Mouse (Mus musculus) liver, embryonic 15.5 days (tissue): ENCODE results near the gene Pgm1. TPM values are rescaled to one million over a fixed set of nuclear protein-coding genes. Genes with fewer than 3 reads are reported as not detected.

ENCODE experiments used
- ATAC-seq: fragments of 200-750 bp; cut with Nextera tagmentation; 2 replicates; pipeline ENCODE4 v1.8.0; 2017; ENCODE audit warnings: moderate number of reproducible peaks, mild to moderate bottlenecking, moderate library complexity; ENCODE audit not compliant: insufficient read depth
- H3K27ac ChIP-seq: fragments of 300-500 bp; sonication (generic); replicated peaks from 2 replicates; pipeline ENCODE4 v1.5.1; 2015; ENCODE audit warnings: mild to moderate bottlenecking, inconsistent platforms
- H3K27me3 ChIP-seq: fragments of 300-500 bp; sonication (generic); 2 replicates; pipeline ENCODE4 v1.6.1; 2015; ENCODE audit warnings: mild to moderate bottlenecking, inconsistent platforms
- H3K36me3 ChIP-seq: fragments of 300-500 bp; sonication (generic); replicated peaks from 2 replicates; pipeline ENCODE4 v1.6.1; 2015; ENCODE audit warnings: moderate library complexity, mild to moderate bottlenecking, inconsistent platforms
- H3K4me1 ChIP-seq: fragments of 300-500 bp; sonication (generic); replicated peaks from 2 replicates; pipeline ENCODE4 v1.6.1; 2015; ENCODE audit warnings: inconsistent platforms
- H3K4me2 ChIP-seq: fragments of 300-500 bp; sonication (generic); 2 replicates; pipeline ENCODE4 v1.6.1; 2015; ENCODE audit warnings: moderate library complexity, mild to moderate bottlenecking, inconsistent platforms
- H3K4me3 ChIP-seq: fragments of 300-500 bp; sonication (generic); replicated peaks from 2 replicates; pipeline ENCODE4 v1.5.1; 2015; ENCODE audit warnings: mild to moderate bottlenecking, inconsistent platforms
- H3K9ac ChIP-seq: fragments of 300-500 bp; sonication (generic); 2 replicates; pipeline ENCODE4 v1.6.1; 2015; ENCODE audit warnings: moderate library complexity, mild to moderate bottlenecking, inconsistent platforms
- H3K9me3 ChIP-seq: fragments of 300-500 bp; sonication (generic); replicated peaks from 2 replicates; pipeline ENCODE4 v1.6.1; 2016; ENCODE audit warnings: inconsistent platforms
- WGBS: fragments of 180-500 bp; shearing (Covaris S2); methylation state at CpG from one replicate; pipeline ENCODE4 v1.1.7; 2015; ENCODE audit warnings: mixed read lengths; ENCODE audit not compliant: insufficient replicate concordance; 5-methylcytosine and 5-hydroxymethylcytosine counted together
- polyA plus RNA-seq: library from polyadenylated mRNA; unstranded; fragments of >200 nt; fragmentation: Nextera tagmentation; extraction: Ambion mirVana; gene quantifications from 2 replicates; pipeline ENCODE4 v1.2.1, GENCODE M21; 2015

Gene Pgm1
- polyA plus RNA-seq, 1 experiment from 2014 or later: 104 TPM

DNA sequence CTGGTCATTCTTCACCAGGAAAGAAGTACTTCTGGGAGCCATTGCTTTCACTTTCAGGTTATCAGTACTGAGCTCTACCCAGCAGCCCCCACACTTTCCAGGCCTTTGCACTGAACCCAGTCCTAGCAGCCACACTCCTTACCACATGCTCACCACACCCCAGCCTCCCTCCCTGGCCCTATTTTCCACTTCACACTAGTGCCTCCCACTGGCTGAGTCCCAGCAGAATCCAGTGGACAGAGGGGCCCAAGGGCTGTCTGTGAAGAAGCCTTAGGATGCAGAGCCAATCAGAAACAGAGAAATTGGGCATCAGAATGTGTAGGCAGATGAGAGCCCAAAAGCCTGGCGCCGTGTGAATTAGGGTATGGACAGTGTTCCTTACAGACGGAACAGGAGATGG lies 81.7 kb downstream of the Pgm1 start:
- H3K36me3 ChIP-seq: no peaks in the 10 kb centered on the region
- H3K4me3 ChIP-seq: no peak overlapping the region
- no peak overlapping the region for H3K27ac ChIP-seq
- H3K4me2 ChIP-seq: no peak overlapping the region
- WGBS: 80% methylated on average over 3 of the region's 3 CpGs
- H3K27me3 ChIP-seq: no peaks in the 10 kb centered on the region
- H3K9me3 ChIP-seq: no peaks in the 10 kb centered on the region
- H3K9ac ChIP-seq: no peak overlapping the region
- H3K4me1 ChIP-seq: no peaks in the 10 kb centered on the region
- ATAC-seq: no peak

DNA sequence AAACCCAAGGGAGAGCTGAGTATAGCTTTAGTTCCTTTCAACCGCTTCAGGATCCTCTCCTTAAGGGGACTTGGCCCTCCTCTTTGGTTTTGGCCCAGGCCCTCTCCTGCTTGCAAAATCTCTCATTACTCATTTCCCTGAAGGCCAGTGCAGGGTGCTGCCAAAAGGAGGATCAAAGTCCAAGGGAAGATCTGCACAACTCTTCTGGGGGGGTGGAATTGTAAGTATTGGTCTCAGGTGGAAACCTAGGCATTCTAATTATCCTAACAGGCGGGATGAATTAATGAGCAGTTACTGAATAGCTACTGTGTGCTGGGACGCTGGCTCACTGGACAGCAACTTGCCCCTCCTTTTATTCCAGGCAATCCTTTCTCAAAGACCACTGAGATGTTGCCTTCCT lies 82.3 kb downstream of the Pgm1 start:
- Histone ChIP-seq H3K27ac (no peak overlapping the region), H3K4me1 (no peaks in the 10 kb centered on the region), H3K4me3 (no peak overlapping the region), H3K27me3 (no peaks in the 10 kb centered on the region), H3K4me2 (no peak overlapping the region), H3K9me3 (no peaks in the 10 kb centered on the region), H3K9ac (no peak overlapping the region), H3K36me3 (no peaks in the 10 kb centered on the region)
- ATAC-seq: no peak
- WGBS: 53% methylated on average over 3 of the region's 3 CpGs

DNA sequence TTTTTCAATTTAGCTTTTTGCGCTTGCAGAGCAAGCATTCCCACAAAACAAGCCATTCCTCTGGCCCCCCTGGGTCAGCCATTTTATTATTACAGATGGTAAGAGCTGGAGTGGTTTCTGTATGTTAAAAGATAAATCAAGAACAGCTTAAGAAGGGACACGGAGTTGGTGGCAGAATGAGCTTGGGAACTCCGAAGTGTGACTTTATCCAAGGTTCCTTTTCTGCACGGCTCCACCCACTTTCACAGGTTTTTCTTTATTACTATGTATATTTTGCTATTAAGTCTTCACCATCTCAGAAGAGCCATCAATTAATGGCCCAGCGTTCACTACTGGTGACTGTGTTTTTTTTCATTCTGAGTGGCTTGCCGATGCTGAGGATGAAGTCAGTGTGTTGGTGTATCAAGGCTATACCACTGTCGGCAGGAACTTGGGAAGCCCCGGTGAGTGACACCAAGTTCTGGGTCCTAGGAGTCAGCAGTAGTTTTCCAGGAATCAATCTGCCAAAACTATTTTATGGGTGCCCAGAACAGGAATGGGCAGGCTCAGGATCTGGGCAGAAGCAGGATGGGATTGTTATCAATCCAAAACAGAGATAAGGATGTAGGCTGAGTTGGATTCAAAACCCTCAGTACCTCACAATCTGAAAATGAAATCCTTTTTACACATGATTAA lies 83.3 kb downstream of the Pgm1 start:
- Histone ChIP-seq H3K4me2 (no peak overlapping the region), H3K9me3 (no peaks in the 10 kb centered on the region), H3K27me3 (no peaks in the 10 kb centered on the region), H3K4me3 (no peak overlapping the region), H3K27ac (no peak overlapping the region), H3K36me3 (no peaks in the 10 kb centered on the region), H3K9ac (no peak overlapping the region), H3K4me1 (no peaks in the 10 kb centered on the region)
- no peak for ATAC-seq
- WGBS: 65% methylated on average over 8 of the region's 8 CpGs

DNA sequence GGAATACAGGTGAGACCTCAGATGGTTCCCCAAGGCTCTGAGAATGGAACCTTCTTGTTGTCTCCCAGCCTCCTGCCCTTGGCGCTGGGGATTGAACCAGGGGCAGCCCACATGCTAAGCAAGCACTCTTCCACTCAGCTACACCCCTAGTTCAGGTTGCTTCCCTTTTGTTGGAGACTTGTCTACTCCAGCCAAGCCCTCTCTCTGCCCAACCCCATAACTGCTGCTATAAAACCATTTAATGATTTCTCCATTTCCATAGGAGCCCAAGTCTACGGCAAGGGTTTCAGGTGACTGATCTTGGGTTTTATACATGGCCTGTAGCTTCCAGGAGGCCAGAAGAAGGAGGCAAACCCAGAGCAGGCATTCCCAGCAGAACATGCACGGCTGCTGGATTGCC lies 98.6 kb downstream of the Pgm1 start:
- H3K4me2 ChIP-seq: no peak overlapping the region
- no peaks in the 10 kb centered on the region for H3K27me3 ChIP-seq
- H3K27ac ChIP-seq: no peak overlapping the region
- no peak for ATAC-seq
- WGBS: 36% methylated on average over 3 of the region's 3 CpGs
- H3K4me3 ChIP-seq: no peak overlapping the region
- no peak overlapping the region for H3K9ac ChIP-seq
- H3K36me3 ChIP-seq: no peaks in the 10 kb centered on the region
- H3K4me1 ChIP-seq: no peaks in the 10 kb centered on the region
- no peaks in the 10 kb centered on the region for H3K9me3 ChIP-seq

DNA sequence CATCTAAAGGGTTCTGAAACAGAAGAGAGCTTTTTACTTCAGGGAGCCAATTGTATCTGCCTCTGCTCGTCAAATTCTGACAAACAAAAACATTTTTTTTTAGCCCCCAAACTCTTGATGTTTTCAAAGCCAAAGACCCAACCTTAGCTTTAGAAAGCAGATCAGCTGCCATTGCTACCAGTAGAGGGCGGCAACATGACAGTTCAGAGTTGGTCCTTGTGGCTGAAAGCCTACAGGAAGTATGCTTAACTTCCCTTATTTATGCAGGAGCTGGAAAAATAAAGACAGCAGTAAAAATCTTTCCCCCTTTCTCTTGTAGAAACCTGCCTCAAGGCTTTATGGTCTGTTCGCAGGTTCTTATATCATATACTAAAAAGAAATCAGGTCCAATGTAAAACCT lies 99.4 kb downstream of the Pgm1 start:
- H3K9me3 ChIP-seq: no peaks in the 10 kb centered on the region
- no peak overlapping the region for H3K4me3 ChIP-seq
- H3K27me3 ChIP-seq: no peaks in the 10 kb centered on the region
- no peak overlapping the region for H3K27ac ChIP-seq
- WGBS: 8% methylated on average over 3 of the region's 3 CpGs
- no peaks in the 10 kb centered on the region for H3K36me3 ChIP-seq
- H3K4me2 ChIP-seq: no peak overlapping the region
- no peaks in the 10 kb centered on the region for H3K4me1 ChIP-seq
- no peak overlapping the region for H3K9ac ChIP-seq
- ATAC-seq: no peak

DNA sequence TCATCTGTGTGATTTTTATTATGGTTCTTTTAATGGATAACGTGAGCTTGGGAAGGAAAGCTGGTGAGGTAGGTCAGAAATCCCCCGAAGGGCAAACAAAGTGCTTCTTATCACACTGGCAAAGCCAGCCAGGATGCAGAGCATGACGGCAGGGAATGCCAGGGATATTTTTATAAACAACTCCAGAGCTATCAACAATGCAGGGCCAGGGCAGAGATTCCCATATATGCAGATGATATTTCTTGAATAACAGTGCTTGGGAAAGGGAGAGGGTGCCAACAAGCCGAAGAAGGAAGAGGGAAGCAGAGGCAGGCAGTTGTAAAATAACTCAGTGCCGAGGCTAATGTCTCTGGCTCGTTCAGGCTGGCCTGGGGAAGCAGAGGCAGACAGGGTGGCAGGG lies 102.1 kb downstream of the Pgm1 start:
- no peaks in the 10 kb centered on the region for H3K4me1 ChIP-seq
- no peaks in the 10 kb centered on the region for H3K9me3 ChIP-seq
- ATAC-seq: no peak
- H3K27ac ChIP-seq: no peak overlapping the region
- H3K27me3 ChIP-seq: no peaks in the 10 kb centered on the region
- no peak overlapping the region for H3K4me3 ChIP-seq
- no peak overlapping the region for H3K9ac ChIP-seq
- WGBS: 45% methylated on average over 6 of the region's 6 CpGs
- H3K36me3 ChIP-seq: no peaks in the 10 kb centered on the region
- no peak overlapping the region for H3K4me2 ChIP-seq

DNA sequence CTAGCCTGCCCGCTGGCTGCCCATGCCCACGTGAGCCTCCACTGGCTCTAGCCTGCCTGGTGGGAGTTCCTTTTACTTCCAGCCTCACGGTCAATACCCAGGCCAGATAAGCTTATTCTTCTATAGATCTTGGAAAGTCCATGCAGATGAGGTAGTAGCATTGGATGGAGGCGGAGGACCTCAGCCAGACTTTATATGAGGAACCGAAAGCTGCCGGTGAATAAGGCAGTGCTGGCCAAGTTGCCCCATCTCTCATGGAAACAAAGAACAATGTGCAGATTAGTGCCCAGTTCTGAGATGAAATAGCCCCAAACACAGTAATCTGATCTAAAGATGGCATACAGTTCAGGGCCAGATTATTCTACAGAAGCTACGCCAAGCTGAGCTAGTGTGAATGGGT lies 103.4 kb downstream of the Pgm1 start:
- Histone ChIP-seq H3K9me3 (no peaks in the 10 kb centered on the region), H3K4me3 (no peak overlapping the region), H3K27ac (no peak overlapping the region), H3K4me1 (no peaks in the 10 kb centered on the region), H3K36me3 (no peaks in the 10 kb centered on the region), H3K9ac (no peak overlapping the region), H3K27me3 (no peaks in the 10 kb centered on the region), H3K4me2 (no peak overlapping the region)
- no peak for ATAC-seq
- 75% methylated on average over 7 of the region's 7 CpGs for WGBS

DNA sequence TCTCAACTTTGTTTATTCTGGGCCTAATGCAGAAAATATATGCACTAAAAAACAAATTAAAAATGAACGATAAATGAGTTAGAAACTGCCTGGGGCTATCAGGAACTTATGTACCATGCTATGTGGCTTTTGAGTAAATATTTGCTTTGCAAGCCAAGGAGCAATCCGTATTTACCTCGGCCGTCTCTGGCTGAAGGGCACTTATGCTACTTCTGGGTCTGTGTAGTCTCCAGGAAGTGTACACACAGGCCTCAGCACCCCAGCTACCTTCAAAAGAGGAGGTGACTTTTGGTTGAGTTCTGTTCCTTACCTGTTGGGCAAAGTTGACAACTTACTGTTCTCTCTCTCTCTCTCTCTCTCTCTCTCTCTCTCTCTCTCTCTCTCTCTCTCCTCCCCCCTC lies 104.7 kb downstream of the Pgm1 start:
- Histone ChIP-seq H3K9ac (no peak overlapping the region), H3K9me3 (no peaks in the 10 kb centered on the region), H3K27ac (no peak overlapping the region), H3K4me2 (no peak overlapping the region), H3K36me3 (no peaks in the 10 kb centered on the region), H3K4me1 (no peaks in the 10 kb centered on the region), H3K4me3 (no peak overlapping the region), H3K27me3 (no peaks in the 10 kb centered on the region)
- 59% methylated on average over 4 of the region's 4 CpGs for WGBS
- ATAC-seq: no peak

DNA sequence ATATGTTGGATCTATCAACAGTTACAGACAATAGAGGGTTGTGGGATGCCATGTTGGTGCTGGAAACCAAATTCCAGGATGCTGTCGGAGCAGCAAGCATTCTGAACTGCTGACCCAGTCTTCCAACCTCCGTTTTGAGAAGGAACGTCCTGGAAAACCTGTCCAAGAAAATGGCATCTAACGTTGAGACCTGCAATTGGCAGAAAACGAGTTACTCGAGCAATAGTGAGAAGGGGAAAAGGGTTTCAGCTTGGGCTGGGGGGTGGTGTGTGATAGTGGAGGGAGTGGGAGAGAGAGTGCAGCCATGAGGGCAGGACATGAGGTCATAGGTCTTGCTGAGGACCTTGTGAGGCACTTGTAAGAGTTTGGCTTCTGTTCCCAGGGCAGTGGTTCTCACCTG lies 105.8 kb downstream of the Pgm1 start:
- WGBS: 56% methylated on average over 6 of the region's 6 CpGs
- Histone ChIP-seq H3K4me2 (no peak overlapping the region), H3K4me1 (no peaks in the 10 kb centered on the region), H3K36me3 (no peaks in the 10 kb centered on the region), H3K4me3 (no peak overlapping the region), H3K9ac (no peak overlapping the region), H3K27me3 (no peaks in the 10 kb centered on the region), H3K9me3 (no peaks in the 10 kb centered on the region), H3K27ac (no peak overlapping the region)
- no peak for ATAC-seq

DNA sequence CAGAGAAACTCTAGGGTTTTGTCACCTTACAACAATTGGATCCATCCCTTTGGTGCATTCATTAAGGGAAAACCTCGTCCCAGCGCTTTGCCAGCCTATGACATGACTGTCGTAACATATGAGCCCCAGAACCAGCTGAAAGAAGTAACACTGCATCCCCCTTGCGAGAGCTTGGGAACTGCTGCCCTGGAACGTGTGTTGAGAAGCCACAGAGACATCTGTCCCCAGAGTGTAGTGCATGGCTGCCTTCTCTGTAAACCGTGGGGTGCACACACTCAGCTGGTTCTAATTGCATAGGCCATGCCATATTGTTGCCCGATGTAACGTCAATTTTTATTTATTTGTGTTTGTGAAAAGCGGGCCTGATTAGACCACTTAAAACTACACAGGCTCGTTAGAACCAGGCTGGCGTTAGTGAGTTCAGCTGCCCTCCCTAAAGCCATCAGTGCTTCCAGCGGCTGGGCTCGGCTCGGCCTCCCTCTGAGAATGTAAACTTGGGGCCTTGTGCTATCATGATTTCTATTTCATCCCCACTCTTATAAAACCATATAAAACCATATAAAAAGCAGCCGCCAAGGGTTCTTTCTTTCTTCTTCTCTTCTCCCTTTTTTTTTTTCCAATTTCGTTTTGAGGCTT lies 106.8 kb downstream of the Pgm1 start:
- Histone ChIP-seq H3K9me3 (no peaks in the 10 kb centered on the region), H3K4me2 (no peak overlapping the region), H3K4me3 (no peak overlapping the region), H3K9ac (no peak overlapping the region), H3K36me3 (no peaks in the 10 kb centered on the region), H3K27ac (no peak overlapping the region), H3K27me3 (no peaks in the 10 kb centered on the region), H3K4me1 (no peaks in the 10 kb centered on the region)
- WGBS: 56% methylated on average over 16 of the region's 16 CpGs
- ATAC-seq: no peak
